Mouse (Mus musculus): ENCODE results near the gene Tmco3. TPM values are rescaled to one million over a fixed set of nuclear protein-coding genes. Genes with fewer than 3 reads are reported as not detected.

The Tmco3 gene
- polyA plus RNA-seq, 1 experiment = 15.1 TPM

DNA sequence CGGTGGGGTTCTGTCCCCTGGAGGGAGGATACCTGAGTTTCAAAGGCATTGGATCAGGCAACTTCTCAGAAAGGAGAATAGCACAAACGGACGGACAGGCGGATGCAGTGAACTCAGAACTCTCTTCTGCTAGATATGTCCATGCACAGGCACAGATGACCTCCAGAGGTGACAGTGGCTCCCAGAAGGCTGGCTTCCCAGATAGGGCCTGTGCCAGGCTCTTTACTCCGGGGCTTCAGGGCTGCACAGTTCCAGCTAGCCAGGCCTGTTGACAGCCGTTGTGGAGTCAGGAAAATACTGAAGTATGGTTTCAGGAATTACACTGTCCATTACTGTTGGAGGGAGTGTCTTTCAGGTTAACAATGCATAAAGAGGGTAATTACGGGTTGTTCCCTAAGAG, 62.1 kb downstream of the Tmco3 start:
- Histone ChIP-seq H3K4me1 (ENCODE audit: control insufficient read depth, insufficient read depth, low read length) (no peaks in the 10 kb centered on the region), H3K27ac (ENCODE audit: insufficient read depth, low read length) (no peak overlapping the region), H3K4me3 (ENCODE audit: low read depth, low read length) (no peak overlapping the region), H3K9ac (ENCODE audit: low read depth, poor library complexity, severe bottlenecking) (no peak overlapping the region), H3K36me3 (ENCODE audit: control insufficient read depth, insufficient read depth, low read length, poor library complexity, severe bottlenecking) (peaks cover 69% of the 10 kb centered on the region), H3K9me3 (replicated peaks; ENCODE audit: control insufficient read depth, insufficient read depth, low read length, poor library complexity, severe bottlenecking) (no peaks in the 10 kb centered on the region), H3K27me3 (ENCODE audit: control insufficient read depth, insufficient read depth, low read length, poor library complexity, severe bottlenecking) (no peaks in the 10 kb centered on the region)
- TF ChIP-seq EP300 (IDR thresholded peaks at IDR 0.05; ENCODE audit: insufficient read depth, low read depth, low read length) (no peak), CTCF (IDR thresholded peaks at IDR 0.05; ENCODE audit: low read depth, low read length) (no peak), POLR2A (IDR thresholded peaks at IDR 0.05; ENCODE audit: insufficient read depth, low read length) (no peak)

DNA sequence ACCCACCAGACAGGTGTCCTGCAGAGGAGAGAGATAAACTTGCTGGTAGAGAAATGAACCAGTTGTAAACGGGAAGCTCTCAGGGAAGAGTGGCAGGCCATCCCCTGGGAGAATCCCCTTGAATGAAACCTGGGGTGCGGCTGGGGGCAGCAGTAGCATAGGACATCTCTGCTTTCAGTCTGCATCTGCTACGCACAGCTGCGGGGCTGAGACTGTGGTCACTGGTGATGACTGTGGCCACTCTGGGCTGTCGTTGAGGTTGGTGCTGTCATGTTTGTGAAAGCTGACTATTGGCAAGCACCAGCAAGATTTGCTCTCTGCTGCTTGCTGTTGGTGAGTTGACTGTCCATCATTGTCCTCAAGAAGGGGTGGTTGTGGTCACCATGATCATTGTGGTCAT, 63.6 kb downstream of the Tmco3 start:
- Histone ChIP-seq H3K27me3 (ENCODE audit: control insufficient read depth, insufficient read depth, low read length, poor library complexity, severe bottlenecking) (no peaks in the 10 kb centered on the region), H3K4me3 (ENCODE audit: low read depth, low read length) (no peak overlapping the region), H3K4me1 (ENCODE audit: control insufficient read depth, insufficient read depth, low read length) (no peaks in the 10 kb centered on the region), H3K9ac (ENCODE audit: low read depth, poor library complexity, severe bottlenecking) (no peak overlapping the region), H3K27ac (ENCODE audit: insufficient read depth, low read length) (no peak overlapping the region), H3K36me3 (ENCODE audit: control insufficient read depth, insufficient read depth, low read length, poor library complexity, severe bottlenecking) (peaks cover 66% of the 10 kb centered on the region), H3K9me3 (replicated peaks; ENCODE audit: control insufficient read depth, insufficient read depth, low read length, poor library complexity, severe bottlenecking) (no peaks in the 10 kb centered on the region)
- TF ChIP-seq POLR2A (IDR thresholded peaks at IDR 0.05; ENCODE audit: insufficient read depth, low read length) = no peak
- TF ChIP-seq EP300 (IDR thresholded peaks at IDR 0.05; ENCODE audit: insufficient read depth, low read depth, low read length) = no peak
- TF ChIP-seq CTCF (IDR thresholded peaks at IDR 0.05; ENCODE audit: low read depth, low read length) = no peak

DNA sequence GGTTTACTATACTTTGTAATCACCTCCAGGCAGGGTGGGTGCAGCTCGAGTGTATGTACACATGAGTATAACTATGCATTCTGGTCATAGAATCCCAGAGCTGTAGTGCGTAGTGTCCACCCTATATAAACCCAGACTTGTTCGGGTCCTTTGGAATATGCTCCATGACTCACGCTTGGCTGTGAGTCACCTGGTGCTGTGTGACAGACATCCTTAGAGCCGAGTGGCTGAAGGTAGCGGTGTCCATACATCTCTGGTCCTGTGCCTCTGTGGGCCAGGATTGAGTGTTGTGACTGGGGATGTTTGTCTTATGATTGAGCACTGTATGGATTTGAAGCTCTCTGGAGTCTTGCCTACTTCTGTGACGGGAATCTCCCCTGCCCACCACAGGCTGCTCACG, 64.6 kb downstream of the Tmco3 start:
- no peaks in the 10 kb centered on the region for H3K27me3 ChIP-seq (ENCODE audit: control insufficient read depth, insufficient read depth, low read length, poor library complexity, severe bottlenecking)
- peaks cover 70% of the 10 kb centered on the region for H3K36me3 ChIP-seq (ENCODE audit: control insufficient read depth, insufficient read depth, low read length, poor library complexity, severe bottlenecking)
- no peak overlapping the region for H3K27ac ChIP-seq (ENCODE audit: insufficient read depth, low read length)
- H3K9ac ChIP-seq (ENCODE audit: low read depth, poor library complexity, severe bottlenecking) = no peak overlapping the region
- H3K4me1 ChIP-seq (ENCODE audit: control insufficient read depth, insufficient read depth, low read length) = no peaks in the 10 kb centered on the region
- no peaks in the 10 kb centered on the region for H3K9me3 ChIP-seq (replicated peaks; ENCODE audit: control insufficient read depth, insufficient read depth, low read length, poor library complexity, severe bottlenecking)
- TF ChIP-seq POLR2A (IDR thresholded peaks at IDR 0.05; ENCODE audit: insufficient read depth, low read length) (no peak), EP300 (IDR thresholded peaks at IDR 0.05; ENCODE audit: insufficient read depth, low read depth, low read length) (no peak), CTCF (IDR thresholded peaks at IDR 0.05; ENCODE audit: low read depth, low read length) (no peak)
- no peak overlapping the region for H3K4me3 ChIP-seq (ENCODE audit: low read depth, low read length)

DNA sequence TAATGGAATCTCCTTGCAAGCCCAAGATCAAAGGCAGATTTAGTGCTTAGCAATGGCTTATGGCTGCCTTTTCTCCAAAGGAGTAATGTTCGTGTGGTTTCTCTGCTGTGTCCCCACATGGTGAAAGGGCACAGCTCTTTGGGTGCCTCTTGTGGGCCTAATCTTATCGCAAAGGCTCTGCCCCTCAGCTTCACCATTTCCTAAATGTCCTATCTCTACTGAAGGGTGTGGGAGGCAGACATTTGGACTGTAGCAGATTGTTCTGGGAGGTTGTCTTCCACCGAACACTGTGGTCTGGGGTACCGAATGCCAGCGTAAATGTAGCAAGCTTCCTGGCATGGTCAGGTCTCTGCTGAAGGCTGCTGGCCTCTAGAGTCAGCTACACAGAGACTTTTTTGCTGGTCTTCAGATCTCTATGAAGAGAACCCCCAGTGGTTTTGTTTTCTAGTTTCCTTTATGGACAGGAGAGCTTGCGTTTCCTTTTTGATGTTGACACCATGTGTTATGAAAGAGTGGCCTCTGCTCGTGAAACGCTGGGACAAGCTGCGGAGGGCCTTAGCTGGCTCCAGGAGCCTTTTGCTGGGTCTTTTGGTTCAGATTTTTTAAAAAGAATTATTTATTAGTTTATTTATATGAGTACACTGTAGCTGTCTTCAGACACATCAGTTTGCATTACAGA, 65.3 kb downstream of the Tmco3 start:
- Histone ChIP-seq H3K9me3 (replicated peaks; ENCODE audit: control insufficient read depth, insufficient read depth, low read length, poor library complexity, severe bottlenecking) (no peaks in the 10 kb centered on the region), H3K27ac (ENCODE audit: insufficient read depth, low read length) (no peak overlapping the region), H3K36me3 (ENCODE audit: control insufficient read depth, insufficient read depth, low read length, poor library complexity, severe bottlenecking) (peaks cover 73% of the 10 kb centered on the region), H3K27me3 (ENCODE audit: control insufficient read depth, insufficient read depth, low read length, poor library complexity, severe bottlenecking) (no peaks in the 10 kb centered on the region), H3K4me1 (ENCODE audit: control insufficient read depth, insufficient read depth, low read length) (no peaks in the 10 kb centered on the region), H3K9ac (ENCODE audit: low read depth, poor library complexity, severe bottlenecking) (no peak overlapping the region), H3K4me3 (ENCODE audit: low read depth, low read length) (no peak overlapping the region)
- TF ChIP-seq EP300 (IDR thresholded peaks at IDR 0.05; ENCODE audit: insufficient read depth, low read depth, low read length) = no peak
- TF ChIP-seq CTCF (IDR thresholded peaks at IDR 0.05; ENCODE audit: low read depth, low read length) = no peak
- no peak for TF ChIP-seq POLR2A (IDR thresholded peaks at IDR 0.05; ENCODE audit: insufficient read depth, low read length)

DNA sequence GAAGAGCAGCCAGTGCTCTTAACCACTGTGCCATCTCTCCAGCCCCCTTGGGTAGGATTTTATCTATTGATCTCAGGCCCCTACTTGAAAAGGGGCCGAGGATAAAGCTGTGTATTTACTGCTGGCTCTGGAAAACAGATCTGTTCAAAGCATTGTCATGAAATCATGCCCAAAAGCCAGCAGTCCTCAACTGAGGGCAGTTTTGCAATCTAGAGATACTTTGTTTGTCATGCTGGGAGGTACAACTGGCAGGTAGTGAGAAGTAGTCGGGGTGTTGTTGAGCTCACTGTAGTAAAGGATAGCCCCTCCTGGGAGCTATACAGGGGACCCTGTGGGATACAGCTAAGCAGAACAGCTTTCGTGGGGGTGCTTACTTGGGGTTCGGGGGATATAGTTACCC, 65.9 kb downstream of the Tmco3 start:
- H3K4me1 ChIP-seq (ENCODE audit: control insufficient read depth, insufficient read depth, low read length) = no peaks in the 10 kb centered on the region
- no peaks in the 10 kb centered on the region for H3K9me3 ChIP-seq (replicated peaks; ENCODE audit: control insufficient read depth, insufficient read depth, low read length, poor library complexity, severe bottlenecking)
- H3K27ac ChIP-seq (ENCODE audit: insufficient read depth, low read length) = no peak overlapping the region
- TF ChIP-seq CTCF (IDR thresholded peaks at IDR 0.05; ENCODE audit: low read depth, low read length) = no peak
- no peak for TF ChIP-seq POLR2A (IDR thresholded peaks at IDR 0.05; ENCODE audit: insufficient read depth, low read length)
- no peak for TF ChIP-seq EP300 (IDR thresholded peaks at IDR 0.05; ENCODE audit: insufficient read depth, low read depth, low read length)
- H3K27me3 ChIP-seq (ENCODE audit: control insufficient read depth, insufficient read depth, low read length, poor library complexity, severe bottlenecking) = no peaks in the 10 kb centered on the region
- H3K36me3 ChIP-seq (ENCODE audit: control insufficient read depth, insufficient read depth, low read length, poor library complexity, severe bottlenecking) = peaks cover 73% of the 10 kb centered on the region
- no peak overlapping the region for H3K9ac ChIP-seq (ENCODE audit: low read depth, poor library complexity, severe bottlenecking)
- no peak overlapping the region for H3K4me3 ChIP-seq (ENCODE audit: low read depth, low read length)

DNA sequence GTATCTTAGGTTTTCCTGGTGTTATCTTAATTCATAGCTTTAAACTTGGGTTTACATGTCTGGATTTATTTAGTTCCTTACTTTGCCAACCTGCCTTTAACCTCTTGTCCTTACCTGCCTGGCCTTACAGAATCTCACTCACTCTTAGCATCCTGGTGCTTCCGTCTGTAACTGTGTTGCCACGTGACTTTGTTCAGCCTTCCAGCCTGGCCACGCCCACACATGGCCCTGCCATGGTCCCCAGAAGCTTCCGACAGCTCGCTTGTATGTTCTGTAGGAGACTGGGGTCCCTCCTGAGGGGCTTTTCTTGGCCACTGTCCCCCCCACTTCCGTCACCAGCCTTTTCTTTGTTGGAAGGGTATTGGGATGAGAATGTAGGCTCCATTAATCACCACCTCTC, 68.2 kb downstream of the Tmco3 start:
- Histone ChIP-seq H3K4me1 (ENCODE audit: control insufficient read depth, insufficient read depth, low read length) (no peaks in the 10 kb centered on the region), H3K27ac (ENCODE audit: insufficient read depth, low read length) (no peak overlapping the region), H3K4me3 (ENCODE audit: low read depth, low read length) (no peak overlapping the region), H3K9ac (ENCODE audit: low read depth, poor library complexity, severe bottlenecking) (no peak overlapping the region), H3K9me3 (replicated peaks; ENCODE audit: control insufficient read depth, insufficient read depth, low read length, poor library complexity, severe bottlenecking) (no peaks in the 10 kb centered on the region), H3K36me3 (ENCODE audit: control insufficient read depth, insufficient read depth, low read length, poor library complexity, severe bottlenecking) (peaks cover 67% of the 10 kb centered on the region), H3K27me3 (ENCODE audit: control insufficient read depth, insufficient read depth, low read length, poor library complexity, severe bottlenecking) (no peaks in the 10 kb centered on the region)
- no peak for TF ChIP-seq CTCF (IDR thresholded peaks at IDR 0.05; ENCODE audit: low read depth, low read length)
- no peak for TF ChIP-seq POLR2A (IDR thresholded peaks at IDR 0.05; ENCODE audit: insufficient read depth, low read length)
- no peak for TF ChIP-seq EP300 (IDR thresholded peaks at IDR 0.05; ENCODE audit: insufficient read depth, low read depth, low read length)

All from ES-Bruce4 (cell line).